Mouse (Mus musculus): ENCODE results near the gene Nacad.

DNA sequence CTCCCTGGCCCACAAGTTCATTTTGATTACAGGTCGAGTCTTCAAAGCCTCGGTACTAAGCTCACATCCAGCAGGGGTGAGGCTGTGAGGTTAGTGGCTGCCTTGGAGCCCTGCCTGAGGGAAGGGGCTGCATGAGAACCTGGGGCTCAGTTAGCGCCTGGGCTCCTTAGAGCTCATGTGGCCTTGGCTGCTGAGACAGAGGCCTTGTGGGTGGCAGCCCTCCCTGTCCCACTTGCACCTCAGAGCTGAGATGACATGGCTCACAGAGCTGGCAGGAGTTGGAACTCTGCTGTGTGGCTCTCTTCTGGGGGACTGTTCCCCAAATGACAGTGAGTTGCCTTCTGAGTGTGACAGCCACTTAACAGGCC, 36.5 kb downstream of the Nacad start:
- no peak for TF ChIP-seq EP300 (IDR thresholded peaks at IDR 0.05; ENCODE audit: low read length)
- TF ChIP-seq CTCF (conservative IDR thresholded peaks at IDR 0.05 in 1 of 2, IDR thresholded peaks at IDR 0.05 in 1 of 2; ENCODE audit: low read depth in 2 of 2, low read length in 2 of 2) = no peak
- TF ChIP-seq POLR2A (IDR thresholded peaks at IDR 0.05; ENCODE audit: low read depth, low read length) = no peak
- TF ChIP-seq JUND (conservative IDR thresholded peaks at IDR 0.05; ENCODE audit: low read depth, low read length) = no peak
- TF ChIP-seq UBTF (IDR thresholded peaks at IDR 0.05; ENCODE audit: low read depth, low read length) = no peak
- no peak for TF ChIP-seq POLR2AphosphoS2 (IDR thresholded peaks at IDR 0.05; ENCODE audit: low read depth, low read length)
- no peak for TF ChIP-seq TBP (conservative IDR thresholded peaks at IDR 0.05; ENCODE audit: low read depth, low read length)
- TF ChIP-seq CHD2 (IDR thresholded peaks at IDR 0.05; ENCODE audit: low read length) = no peak
- TF ChIP-seq ZKSCAN1 (IDR thresholded peaks at IDR 0.05; ENCODE audit: borderline replicate concordance, low read depth, low read length) = no peak
- TF ChIP-seq GABPA (IDR thresholded peaks at IDR 0.05; ENCODE audit: insufficient replicate concordance, low read depth, low read length) = no peak
- no peak for TF ChIP-seq ZMIZ1 (IDR thresholded peaks at IDR 0.05; ENCODE audit: low read depth, low read length)
